Mouse (Mus musculus) macrophage (primary cell): ENCODE data around the gene Mdm4. TPM values are rescaled to one million over a fixed set of nuclear protein-coding genes. Genes with fewer than 3 reads are reported as not detected.
"Not testable (repeated sequence)": the region's sequence is repeated elsewhere in the genome, so short reads cannot be mapped to it uniquely, and the experiment has no call there.

Experiments
- H3K27ac ChIP-seq: fragments of 350-480 bp; formaldehyde crosslinking; 2 replicates; pipeline ENCODE4 v1.9.0; 2021
- H3K36me3 ChIP-seq: fragments of 350-480 bp; formaldehyde crosslinking; 2 replicates; pipeline ENCODE4 v1.9.0; 2021; ENCODE audit errors: inconsistent target
- H3K4me3 ChIP-seq: fragments of 350-480 bp; formaldehyde crosslinking; 2 replicates; pipeline ENCODE4 v1.9.0; 2021; ENCODE audit errors: inconsistent target
- H3K79me2 ChIP-seq: fragments of 350-480 bp; formaldehyde crosslinking; 2 replicates; pipeline ENCODE4 v1.9.0; 2021; ENCODE audit errors: inconsistent target
- WGBS: methylation state at CpG from one replicate; pipeline ENCODE4 v1.1.7; 2026; ENCODE audit warnings: inconsistent platforms; ENCODE audit not compliant: missing documents; 5-methylcytosine and 5-hydroxymethylcytosine counted together
- polyA plus RNA-seq: library from polyadenylated mRNA; stranded (reverse); fragments of 250-400 nt; gene quantifications from 3 replicates; pipeline ENCODE4 v1.2.4, GENCODE M21; 2018; ENCODE audit warnings: inconsistent platforms

The Mdm4 gene
- polyA plus RNA-seq, 1 experiment from 2014 or later = 13.6 TPM

DNA sequence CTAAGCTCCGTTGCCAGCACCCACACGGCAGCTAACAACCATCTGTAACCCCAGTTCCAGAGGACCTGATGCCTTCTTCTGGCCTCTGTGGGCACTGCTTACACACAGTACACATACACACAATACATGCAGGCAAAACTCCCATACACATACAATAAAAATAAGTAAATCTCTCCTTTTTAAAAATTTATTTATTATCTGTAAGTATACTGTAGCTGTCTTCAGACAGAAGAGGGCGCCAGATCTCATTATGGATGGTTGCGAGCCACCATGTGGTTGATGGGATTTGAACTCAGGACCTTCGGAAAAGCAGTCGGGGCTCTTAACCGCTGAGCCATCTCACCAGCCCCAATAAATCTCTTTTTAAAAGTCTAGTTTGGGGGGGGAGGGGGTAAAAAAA, 9.0 kb downstream of the Mdm4 start:
- peaks cover 88% of the 10 kb centered on the region for H3K79me2 ChIP-seq
- H3K27ac ChIP-seq = peak overlapping the region; percentile 63; the same call in 1 of the 2 replicates
- no peak overlapping the region for H3K4me3 ChIP-seq
- 93% methylated on average over 5 of the region's 7 CpGs for WGBS
- H3K36me3 ChIP-seq = peaks cover 22% of the 10 kb centered on the region

DNA sequence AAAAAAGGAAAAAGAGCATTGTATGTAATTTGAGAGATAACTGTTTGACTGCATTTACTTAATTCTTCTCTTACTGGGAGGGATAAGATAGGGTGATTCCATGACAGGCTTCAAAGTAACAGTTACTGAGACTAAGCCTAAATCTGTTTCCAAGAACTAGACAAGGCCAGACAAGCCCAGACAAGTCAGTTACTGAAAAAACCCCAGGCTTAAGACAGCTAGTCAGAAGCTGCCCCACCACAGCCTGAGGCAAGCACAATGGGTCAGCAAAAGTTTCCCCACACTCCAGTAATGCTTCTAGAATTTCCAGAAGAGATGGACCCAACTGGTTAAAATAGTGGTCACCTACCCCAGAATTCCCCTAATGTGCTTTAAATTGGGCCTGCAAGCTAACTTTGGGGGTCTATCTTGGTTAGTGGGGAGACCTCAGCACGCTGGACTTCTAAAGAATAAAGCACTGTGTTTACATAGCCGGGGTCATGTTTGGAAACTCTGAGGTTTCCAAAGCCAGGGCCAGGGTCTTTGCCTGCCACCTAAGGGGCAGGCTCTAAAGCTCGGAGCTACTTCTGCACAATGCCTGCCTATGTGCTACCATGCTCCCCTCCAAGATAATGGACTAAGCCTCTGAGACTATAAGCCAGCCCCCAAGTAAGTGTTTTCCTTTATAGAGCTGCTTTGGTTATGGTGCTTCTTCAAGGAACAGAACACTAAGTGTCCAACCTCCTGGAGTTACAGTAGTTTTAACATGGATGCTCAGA, 10.0 kb downstream of the Mdm4 start:
- H3K4me3 ChIP-seq = no peak overlapping the region
- peaks cover 99% of the 10 kb centered on the region for H3K79me2 ChIP-seq
- peaks cover 22% of the 10 kb centered on the region for H3K36me3 ChIP-seq
- H3K27ac ChIP-seq = peak overlapping the region; percentile 63
- WGBS = 97% methylated on average over 3 of the region's 3 CpGs

- Histone ChIP-seq H3K79me2 (peaks cover 100% of the 10 kb centered on the region), H3K4me3 (no peak overlapping the region), H3K36me3 (peaks cover 25% of the 10 kb centered on the region), H3K27ac (peak overlapping the region; percentile 63)
Measured at GRCm38 (mm10) chr1:133019312-133019711, 11.0 kb downstream of the Mdm4 start.

DNA sequence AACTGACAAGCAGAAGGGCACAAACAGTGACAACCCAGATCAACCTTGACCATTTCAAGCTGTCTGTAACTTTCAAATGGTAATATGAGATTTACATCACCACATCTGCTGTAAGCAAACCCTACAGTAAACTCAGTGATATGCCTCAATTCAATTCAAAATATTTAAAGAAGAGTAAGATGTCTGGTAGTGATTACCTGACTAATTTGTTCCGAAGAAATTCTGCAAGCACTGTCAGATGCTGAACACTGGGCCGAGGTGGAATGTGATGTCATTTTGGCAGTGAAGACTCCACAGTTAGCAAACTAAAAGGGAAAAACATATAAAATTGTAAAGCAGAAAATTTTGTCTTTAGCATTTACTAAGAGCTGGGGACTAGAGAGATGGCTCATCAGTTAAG, 11.8 kb downstream of the Mdm4 start:
- Histone ChIP-seq H3K4me3 (no peak overlapping the region), H3K36me3 (peaks cover 31% of the 10 kb centered on the region)

GRCm38 (mm10) chr1:133016775-133017428, 13.5 kb downstream of the Mdm4 start:
- Histone ChIP-seq H3K4me3 (no peak overlapping the region), H3K27ac (no peak overlapping the region), H3K36me3 (peaks cover 31% of the 10 kb centered on the region), H3K79me2 (peaks cover 93% of the 10 kb centered on the region)
- 98% methylated on average over 7 of the region's 9 CpGs for WGBS

More for the DNA sequence above, 11.8 kb downstream of the Mdm4 start:
- Histone ChIP-seq H3K27ac (no peak overlapping the region), H3K79me2 (peaks cover 100% of the 10 kb centered on the region)
- 91% methylated on average over 2 of the region's 2 CpGs for WGBS

GRCm38 (mm10) chr1:133014196-133014595, 16.2 kb downstream of the Mdm4 start:
- Histone ChIP-seq H3K36me3 (peaks cover 50% of the 10 kb centered on the region), H3K4me3 (no peak overlapping the region), H3K27ac (no peak overlapping the region), H3K79me2 (peaks cover 93% of the 10 kb centered on the region)
- WGBS = 100% methylated on average over 1 of the region's 1 CpGs

DNA sequence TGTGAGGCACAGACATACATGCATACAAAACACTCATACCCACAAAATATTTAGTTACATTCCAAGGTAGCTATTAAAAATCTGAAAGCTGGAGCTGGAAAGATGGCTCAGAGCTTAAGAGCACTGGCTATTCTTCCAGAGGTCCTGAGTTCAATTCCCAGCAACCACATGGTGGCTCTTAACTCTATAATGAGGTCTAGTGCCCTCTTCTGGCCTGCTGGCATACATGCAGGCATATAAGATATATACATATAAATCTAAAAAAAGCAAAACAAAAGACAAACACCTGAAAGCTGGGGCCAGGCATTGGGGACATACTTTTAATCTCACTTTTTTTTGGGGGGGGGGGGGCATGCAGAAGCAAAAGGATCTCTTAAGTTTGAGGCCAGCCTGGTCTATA, 17.0 kb downstream of the Mdm4 start:
- no peak overlapping the region for H3K4me3 ChIP-seq
- H3K27ac ChIP-seq = no peak overlapping the region
- peaks cover 53% of the 10 kb centered on the region for H3K36me3 ChIP-seq
- H3K79me2 ChIP-seq = peaks cover 93% of the 10 kb centered on the region

DNA sequence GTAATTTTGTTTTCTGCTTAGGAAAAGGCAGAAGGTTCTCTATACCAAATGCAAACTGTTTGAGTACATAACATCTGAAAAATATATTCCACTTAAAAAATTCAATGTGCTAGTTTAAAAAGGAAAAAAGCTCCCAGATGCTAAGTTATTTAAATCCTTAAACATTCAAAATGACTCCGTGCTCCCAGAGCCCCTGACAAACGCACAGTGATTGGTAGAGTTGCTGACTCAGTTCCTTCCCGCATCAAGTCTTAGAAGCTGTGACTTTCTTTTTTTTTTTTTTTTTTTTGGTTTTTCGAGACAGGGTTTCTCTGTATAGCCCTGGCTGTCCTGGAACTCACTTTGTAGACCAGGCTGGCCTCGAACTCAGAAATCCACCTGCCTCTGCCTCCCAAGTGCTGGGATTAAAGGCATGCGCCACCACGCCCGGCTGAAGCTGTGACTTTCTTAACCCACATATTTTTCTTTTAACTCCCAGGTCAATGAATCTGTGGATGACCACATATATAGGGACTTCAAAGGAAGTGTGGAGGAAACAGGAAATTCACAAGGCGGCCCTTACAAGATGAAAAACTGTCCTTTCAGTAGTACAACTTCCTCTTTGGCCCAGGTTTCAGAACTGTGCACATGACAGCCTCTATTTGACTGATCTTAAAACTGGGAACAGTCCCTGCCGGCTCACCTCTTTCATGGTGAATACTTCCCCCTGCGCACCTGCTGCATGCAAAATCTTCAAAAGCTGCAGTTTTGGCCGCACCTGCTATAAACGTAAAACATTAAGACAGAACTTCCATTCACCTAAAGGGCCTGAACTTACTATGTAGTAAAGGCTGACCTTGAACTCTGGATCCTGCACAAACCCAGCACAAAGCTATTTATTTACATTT, 18.2 kb downstream of the Mdm4 start:
- Histone ChIP-seq H3K4me3 (no peak overlapping the region), H3K27ac (no peak overlapping the region), H3K36me3 (peaks cover 49% of the 10 kb centered on the region), H3K79me2 (peaks cover 93% of the 10 kb centered on the region)
- WGBS = 30% methylated on average over 9 of the region's 13 CpGs

DNA sequence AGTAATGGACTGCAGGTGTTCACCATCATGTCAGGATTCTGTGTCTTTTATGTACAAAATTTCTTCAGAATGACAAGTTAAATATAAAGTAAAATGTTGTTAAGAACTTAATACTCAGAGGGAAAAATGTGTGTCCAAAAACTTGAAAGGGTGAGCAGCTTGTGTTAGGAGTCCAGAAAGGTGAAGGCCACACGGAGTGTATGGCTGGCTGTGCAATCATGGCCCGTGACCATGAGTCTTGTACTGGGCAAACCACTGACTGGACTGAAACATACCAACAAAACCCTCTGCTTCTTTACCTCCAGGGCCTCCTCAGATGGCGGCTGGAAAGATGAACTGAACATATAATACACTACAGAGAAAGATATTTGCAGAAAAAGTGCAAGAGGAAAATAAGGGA, 23.8 kb downstream of the Mdm4 start:
- H3K79me2 ChIP-seq = peaks cover 85% of the 10 kb centered on the region
- no peak overlapping the region for H3K4me3 ChIP-seq
- 93% methylated on average over 3 of the region's 3 CpGs for WGBS
- H3K36me3 ChIP-seq = peaks cover 80% of the 10 kb centered on the region
- no peak overlapping the region for H3K27ac ChIP-seq

- Histone ChIP-seq H3K36me3 (peaks cover 85% of the 10 kb centered on the region), H3K27ac (no peak overlapping the region), H3K4me3 (no peak overlapping the region), H3K79me2 (peaks cover 23% of the 10 kb centered on the region)
- 83% methylated on average over 6 of the region's 6 CpGs for WGBS
Measured at GRCm38 (mm10) chr1:133000347-133000746, 30.0 kb downstream of the Mdm4 start.

DNA sequence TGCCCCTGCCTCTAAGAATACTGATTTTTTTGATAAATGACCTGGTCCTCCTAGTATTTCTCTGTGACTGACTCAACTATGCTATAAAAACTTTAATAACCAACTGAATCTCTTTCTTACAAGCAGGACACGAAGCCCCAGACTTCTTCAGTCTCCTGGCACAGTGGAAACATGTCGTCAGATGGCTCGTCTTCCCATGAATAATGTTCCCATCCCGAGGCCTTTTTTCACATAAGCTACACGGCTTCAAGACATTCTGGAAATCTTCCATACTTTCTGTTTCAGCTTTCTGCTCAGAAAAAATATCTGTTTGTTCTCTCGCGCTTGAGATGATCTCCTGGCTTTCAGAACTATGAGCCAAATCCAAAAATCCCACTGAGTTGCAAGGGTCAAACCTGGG, 38.8 kb downstream of the Mdm4 start:
- no peak overlapping the region for H3K4me3 ChIP-seq
- no peak overlapping the region for H3K27ac ChIP-seq
- WGBS = 95% methylated on average over 7 of the region's 7 CpGs
- H3K79me2 ChIP-seq = no peaks in the 10 kb centered on the region
- peaks cover 63% of the 10 kb centered on the region for H3K36me3 ChIP-seq

DNA sequence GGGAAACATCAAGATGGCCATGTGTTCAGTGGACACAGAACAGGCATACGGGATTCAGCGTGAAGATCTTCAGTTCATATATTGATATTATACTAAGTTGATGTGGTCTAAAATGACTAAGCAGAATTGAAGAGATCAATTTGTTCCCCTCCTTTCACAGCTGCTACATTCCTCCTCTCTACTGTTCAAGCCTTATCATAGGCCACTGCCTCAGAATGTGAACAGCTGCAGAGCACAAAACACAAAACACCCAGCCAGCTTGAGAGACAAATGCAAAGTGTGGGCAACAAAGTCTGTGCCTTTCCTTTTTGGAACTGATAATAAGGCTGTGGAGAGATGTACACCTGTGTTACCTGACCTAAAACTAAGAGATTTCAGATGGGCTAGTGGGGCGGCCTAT, 39.6 kb downstream of the Mdm4 start:
- 97% methylated on average over 3 of the region's 3 CpGs for WGBS
- H3K79me2 ChIP-seq = no peaks in the 10 kb centered on the region
- peaks cover 55% of the 10 kb centered on the region for H3K36me3 ChIP-seq
- H3K4me3 ChIP-seq = no peak overlapping the region
- H3K27ac ChIP-seq = no peak overlapping the region

- not testable (repeated sequence) for H3K27ac ChIP-seq, H3K4me3 ChIP-seq, H3K79me2 ChIP-seq
- 86% methylated on average over 11 of the region's 12 CpGs for WGBS
- peaks cover 55% of the 10 kb centered on the region for H3K36me3 ChIP-seq
Measured at GRCm38 (mm10) chr1:132988556-132989459, 41.6 kb downstream of the Mdm4 start.

DNA sequence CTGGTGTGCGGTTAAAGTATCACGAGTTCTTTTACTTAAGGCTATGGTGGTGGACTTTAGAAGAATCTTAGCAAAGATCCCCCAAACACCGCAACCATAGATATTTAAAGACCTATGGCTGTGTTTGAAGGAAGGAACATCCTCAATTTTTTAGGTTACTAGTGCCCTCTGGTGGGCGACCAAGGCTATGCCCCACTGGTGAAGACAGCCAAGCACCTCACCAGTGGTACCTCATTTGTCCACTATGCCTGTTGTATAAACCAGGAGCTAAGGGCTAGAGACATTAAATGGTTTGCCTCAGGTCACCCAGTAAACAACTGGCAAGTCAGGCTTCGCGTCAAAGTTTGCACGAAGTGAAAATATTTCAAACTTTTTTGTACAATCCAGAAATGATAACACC, 47.6 kb downstream of the Mdm4 start:
- H3K4me3 ChIP-seq = no peak overlapping the region
- WGBS = 77% methylated on average over 7 of the region's 7 CpGs
- H3K36me3 ChIP-seq = peaks cover 31% of the 10 kb centered on the region
- no peak overlapping the region for H3K27ac ChIP-seq
- no peaks in the 10 kb centered on the region for H3K79me2 ChIP-seq
